Mouse (Mus musculus) heart, adult 2 months (tissue): ENCODE measurements around the gene Tulp4.

Source experiments
- CTCF ChIP-seq: fragments of 200-600 bp; IDR thresholded peaks from 2 replicates; pipeline ENCODE4 v1.8.1; 2022; ENCODE audit warnings: antibody characterized with exemption, mild to moderate bottlenecking, moderate library complexity
- EP300 ChIP-seq: fragments of 200-500 bp; IDR thresholded peaks from 2 replicates; pipeline ENCODE4 v1.6.1; 2011; ENCODE audit warnings: low read depth, low read length, control low read depth; ENCODE audit not compliant: insufficient read depth
- POLR2A ChIP-seq: fragments of 200-500 bp; IDR thresholded peaks from 2 replicates; pipeline ENCODE4 v1.6.1; 2011; ENCODE audit warnings: mild to moderate bottlenecking, low read depth, low read length, control low read depth; ENCODE audit not compliant: insufficient read depth

DNA sequence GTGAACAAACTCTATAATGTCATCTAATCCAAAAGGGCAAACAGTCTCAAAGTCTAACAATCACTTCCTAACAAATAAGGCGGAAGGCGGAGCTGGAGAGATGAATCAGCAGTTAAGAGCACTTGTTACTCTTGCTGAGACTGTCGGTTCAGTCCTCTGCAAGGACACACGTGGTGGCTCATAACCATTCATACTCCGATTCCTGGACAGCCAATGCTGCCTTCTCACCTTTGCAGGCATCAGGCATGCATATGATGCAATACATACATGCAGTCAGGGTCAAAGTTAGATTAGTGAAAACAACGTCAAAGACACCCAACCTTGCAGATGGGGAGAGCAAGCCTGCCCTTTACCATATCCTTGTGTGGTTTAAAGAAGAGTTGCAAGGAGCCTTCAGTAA, 14.6 kb upstream of the Tulp4 start:
- TF ChIP-seq POLR2A (no peak), CTCF (no peak), EP300 (no peak)
